Mouse (Mus musculus): ENCODE data around the gene Rapgef4.
A peak's percentile ranks its signal among the peaks of the same experiment; 100 is the strongest.
"Not testable (repeated sequence)": the region's sequence is repeated elsewhere in the genome, so short reads cannot be mapped to it uniquely, and the experiment has no call there.

Rapgef4 gene

GRCm38 (mm10) chr2:72026506-72026905, 45.5 kb downstream of the Rapgef4 start:
- DNase-seq (ENCODE audit: inconsistent ontology term): no peak

- DNase-seq (ENCODE audit: inconsistent ontology term): no peak
Measured at GRCm38 (mm10) chr2:72029081-72029480, 48.0 kb downstream of the Rapgef4 start.

GRCm38 (mm10) chr2:72029586-72030144, 48.6 kb downstream of the Rapgef4 start:
- no peak for DNase-seq (ENCODE audit: inconsistent ontology term)

- DNase-seq (ENCODE audit: inconsistent ontology term): no peak
Measured at GRCm38 (mm10) chr2:72031717-72032116, 50.7 kb downstream of the Rapgef4 start.

GRCm38 (mm10) chr2:72035616-72036015, 54.6 kb downstream of the Rapgef4 start:
- DNase-seq (ENCODE audit: inconsistent ontology term): peak; percentile 41

- no peak for DNase-seq (ENCODE audit: inconsistent ontology term)
Measured at GRCm38 (mm10) chr2:72037357-72037756, 56.3 kb downstream of the Rapgef4 start.

- peak; percentile 84 for DNase-seq (ENCODE audit: inconsistent ontology term)
Measured at GRCm38 (mm10) chr2:72038235-72038634, 57.2 kb downstream of the Rapgef4 start.

- peak; percentile 90 for DNase-seq (ENCODE audit: inconsistent ontology term)
Measured at GRCm38 (mm10) chr2:72038651-72039251, 57.7 kb downstream of the Rapgef4 start.

- no peak for DNase-seq (ENCODE audit: inconsistent ontology term)
Measured at GRCm38 (mm10) chr2:72039522-72040045, 58.5 kb downstream of the Rapgef4 start.

- no peak for DNase-seq (ENCODE audit: inconsistent ontology term)
Measured at GRCm38 (mm10) chr2:72041087-72041486, 60.0 kb downstream of the Rapgef4 start.

- DNase-seq (ENCODE audit: inconsistent ontology term): no peak
Measured at GRCm38 (mm10) chr2:72042093-72042492, 61.1 kb downstream of the Rapgef4 start.

GRCm38 (mm10) chr2:72044191-72044590, 63.2 kb downstream of the Rapgef4 start:
- DNase-seq (ENCODE audit: inconsistent ontology term): no peak

GRCm38 (mm10) chr2:72045024-72045423, 64.0 kb downstream of the Rapgef4 start:
- no peak for DNase-seq (ENCODE audit: inconsistent ontology term)

GRCm38 (mm10) chr2:72045659-72046058, 64.6 kb downstream of the Rapgef4 start:
- DNase-seq (ENCODE audit: inconsistent ontology term): no peak

- no peak for DNase-seq (ENCODE audit: inconsistent ontology term)
Measured at GRCm38 (mm10) chr2:72050451-72050850, 69.4 kb downstream of the Rapgef4 start.

GRCm38 (mm10) chr2:72054280-72054679, 73.2 kb downstream of the Rapgef4 start:
- no peak for DNase-seq (ENCODE audit: inconsistent ontology term)

GRCm38 (mm10) chr2:72054736-72055135, 73.7 kb downstream of the Rapgef4 start:
- no peak for DNase-seq (ENCODE audit: inconsistent ontology term)

- DNase-seq (ENCODE audit: inconsistent ontology term): no peak
Measured at GRCm38 (mm10) chr2:72055476-72055875, 74.4 kb downstream of the Rapgef4 start.

- DNase-seq (ENCODE audit: inconsistent ontology term): no peak
Measured at GRCm38 (mm10) chr2:72056081-72056874, 75.2 kb downstream of the Rapgef4 start.

- DNase-seq (ENCODE audit: inconsistent ontology term): no peak
Measured at GRCm38 (mm10) chr2:72062931-72063330, 81.9 kb downstream of the Rapgef4 start.

GRCm38 (mm10) chr2:72068505-72068904, 87.5 kb downstream of the Rapgef4 start:
- no peak for DNase-seq (ENCODE audit: inconsistent ontology term)

- no peak for DNase-seq (ENCODE audit: inconsistent ontology term)
Measured at GRCm38 (mm10) chr2:72070086-72070485, 89.0 kb downstream of the Rapgef4 start.

- not testable (repeated sequence) for DNase-seq (ENCODE audit: inconsistent ontology term)
Measured at GRCm38 (mm10) chr2:72073121-72073520, 92.1 kb downstream of the Rapgef4 start.
